Mouse (Mus musculus): ENCODE results near the gene Rarb. TPM values are rescaled to one million over a fixed set of nuclear protein-coding genes. Genes with fewer than 3 reads are reported as not detected.
"Not testable (repeated sequence)": the region's sequence is repeated elsewhere in the genome, so short reads cannot be mapped to it uniquely, and the experiment has no call there.

Gene Rarb
- polyA plus RNA-seq, 1 experiment from 2014 or later, result 19.1 TPM

GRCm38 (mm10) chr14:16758773-16759434, 60.1 kb downstream of the Rarb start:
- no peaks in the 10 kb centered on the region for H3K36me3 ChIP-seq
- no peaks in the 10 kb centered on the region for H3K27me3 ChIP-seq (ENCODE audit: low read depth, poor library complexity, severe bottlenecking)
- no peaks in the 10 kb centered on the region for H3K9me3 ChIP-seq (replicated peaks)
- H3K4me1 ChIP-seq, result no peaks in the 10 kb centered on the region
- WGBS, result 72% methylated on average over 6 of the region's 6 CpGs
- no peak overlapping the region for H3K4me3 ChIP-seq
- H3K27ac ChIP-seq, result no peak overlapping the region
- DNase-seq (ENCODE audit: low spot score), result no peak

GRCm38 (mm10) chr14:16755601-16756000, 63.4 kb downstream of the Rarb start:
- not testable (repeated sequence) for H3K36me3 ChIP-seq; H3K4me3 ChIP-seq; H3K9me3 ChIP-seq (replicated peaks); H3K27ac ChIP-seq; H3K27me3 ChIP-seq (ENCODE audit: low read depth, poor library complexity, severe bottlenecking); H3K4me1 ChIP-seq; DNase-seq (ENCODE audit: low spot score)
- WGBS, result 94% methylated on average over 1 of the region's 1 CpGs

GRCm38 (mm10) chr14:16752648-16753047, 66.3 kb downstream of the Rarb start:
- H3K4me3 ChIP-seq, result no peak overlapping the region
- no peaks in the 10 kb centered on the region for H3K27me3 ChIP-seq (ENCODE audit: low read depth, poor library complexity, severe bottlenecking)
- 85% methylated on average over 1 of the region's 1 CpGs for WGBS
- DNase-seq (ENCODE audit: low spot score), result no peak
- no peaks in the 10 kb centered on the region for H3K9me3 ChIP-seq (replicated peaks)
- no peak overlapping the region for H3K27ac ChIP-seq
- H3K36me3 ChIP-seq, result no peaks in the 10 kb centered on the region
- no peaks in the 10 kb centered on the region for H3K4me1 ChIP-seq

- Histone ChIP-seq H3K4me3 (no peak overlapping the region), H3K36me3 (no peaks in the 10 kb centered on the region), H3K27me3 (ENCODE audit: low read depth, poor library complexity, severe bottlenecking) (no peaks in the 10 kb centered on the region), H3K9me3 (replicated peaks) (no peaks in the 10 kb centered on the region), H3K27ac (no peak overlapping the region), H3K4me1 (no peaks in the 10 kb centered on the region)
- 83% methylated on average over 2 of the region's 2 CpGs for WGBS
- DNase-seq (ENCODE audit: low spot score), result no peak
These were observed 71.9 kb downstream of the Rarb start for GRCm38 (mm10) chr14:16746982-16747578.

- DNase-seq (ENCODE audit: low spot score), result no peak
- H3K36me3 ChIP-seq, result no peaks in the 10 kb centered on the region
These were observed 77.8 kb downstream of the Rarb start for GRCm38 (mm10) chr14:16740982-16741739.

GRCm38 (mm10) chr14:16738538-16738937, 80.4 kb downstream of the Rarb start:
- Histone ChIP-seq H3K4me3 (no peak overlapping the region), H3K27me3 (ENCODE audit: low read depth, poor library complexity, severe bottlenecking) (no peaks in the 10 kb centered on the region), H3K36me3 (no peaks in the 10 kb centered on the region), H3K9me3 (replicated peaks) (no peaks in the 10 kb centered on the region), H3K27ac (no peak overlapping the region), H3K4me1 (peaks cover 27% of the 10 kb centered on the region)
- no peak for DNase-seq (ENCODE audit: low spot score)
- 91% methylated on average over 1 of the region's 1 CpGs for WGBS

More at GRCm38 (mm10) chr14:16740982-16741739, 77.8 kb downstream of the Rarb start:
- Histone ChIP-seq H3K4me1 (peaks cover under 1% of the 10 kb centered on the region; the same call in 1 of the 2 replicates), H3K4me3 (no peak overlapping the region), H3K27me3 (ENCODE audit: low read depth, poor library complexity, severe bottlenecking) (no peaks in the 10 kb centered on the region), H3K27ac (no peak overlapping the region), H3K9me3 (replicated peaks) (no peaks in the 10 kb centered on the region)
- 80% methylated on average over 13 of the region's 13 CpGs for WGBS

GRCm38 (mm10) chr14:16737781-16738180, 81.2 kb downstream of the Rarb start:
- Histone ChIP-seq H3K4me1 (peaks cover 35% of the 10 kb centered on the region), H3K4me3 (no peak overlapping the region), H3K36me3 (no peaks in the 10 kb centered on the region), H3K27me3 (ENCODE audit: low read depth, poor library complexity, severe bottlenecking) (no peaks in the 10 kb centered on the region), H3K27ac (no peak overlapping the region), H3K9me3 (replicated peaks) (no peaks in the 10 kb centered on the region)
- no peak for DNase-seq (ENCODE audit: low spot score)
- WGBS, result 96% methylated on average over 1 of the region's 1 CpGs

- no peak overlapping the region for H3K4me3 ChIP-seq
- no peaks in the 10 kb centered on the region for H3K9me3 ChIP-seq (replicated peaks)
- H3K4me1 ChIP-seq, result peaks cover 35% of the 10 kb centered on the region
- WGBS, result 31% methylated on average over 4 of the region's 4 CpGs
- DNase-seq (ENCODE audit: low spot score), result no peak
- no peaks in the 10 kb centered on the region for H3K27me3 ChIP-seq (ENCODE audit: low read depth, poor library complexity, severe bottlenecking)
- H3K27ac ChIP-seq, result no peak overlapping the region
- no peaks in the 10 kb centered on the region for H3K36me3 ChIP-seq
These were observed 83.5 kb downstream of the Rarb start for GRCm38 (mm10) chr14:16735331-16736012.

- Histone ChIP-seq H3K9me3 (replicated peaks) (no peaks in the 10 kb centered on the region), H3K4me1 (peaks cover 35% of the 10 kb centered on the region), H3K36me3 (no peaks in the 10 kb centered on the region), H3K27me3 (ENCODE audit: low read depth, poor library complexity, severe bottlenecking) (no peaks in the 10 kb centered on the region), H3K4me3 (peak overlapping the region; percentile 13; the same call in 1 of the 2 replicates), H3K27ac (peak overlapping the region; percentile 77)
- peak; percentile 54 for DNase-seq (ENCODE audit: low spot score)
- 9% methylated on average over 9 of the region's 9 CpGs for WGBS
These were observed 85.2 kb downstream of the Rarb start for GRCm38 (mm10) chr14:16733595-16734298.

GRCm38 (mm10) chr14:16732054-16732453, 86.9 kb downstream of the Rarb start:
- 81% methylated on average over 2 of the region's 2 CpGs for WGBS
- no peaks in the 10 kb centered on the region for H3K27me3 ChIP-seq (ENCODE audit: low read depth, poor library complexity, severe bottlenecking)
- no peaks in the 10 kb centered on the region for H3K9me3 ChIP-seq (replicated peaks)
- H3K4me1 ChIP-seq, result peaks cover 35% of the 10 kb centered on the region
- H3K36me3 ChIP-seq, result no peaks in the 10 kb centered on the region
- H3K4me3 ChIP-seq, result no peak overlapping the region
- DNase-seq (ENCODE audit: low spot score), result no peak
- H3K27ac ChIP-seq, result no peak overlapping the region

- no peak for DNase-seq (ENCODE audit: low spot score)
- Histone ChIP-seq H3K27ac (no peak overlapping the region), H3K36me3 (no peaks in the 10 kb centered on the region), H3K4me3 (no peak overlapping the region), H3K9me3 (replicated peaks) (no peaks in the 10 kb centered on the region), H3K4me1 (peaks cover 6% of the 10 kb centered on the region), H3K27me3 (ENCODE audit: low read depth, poor library complexity, severe bottlenecking) (no peaks in the 10 kb centered on the region)
- WGBS, result 95% methylated on average over 2 of the region's 2 CpGs
These were observed 90.6 kb downstream of the Rarb start for GRCm38 (mm10) chr14:16728175-16728838.

- no peaks in the 10 kb centered on the region for H3K4me1 ChIP-seq
- H3K36me3 ChIP-seq, result no peaks in the 10 kb centered on the region
- no peaks in the 10 kb centered on the region for H3K27me3 ChIP-seq (ENCODE audit: low read depth, poor library complexity, severe bottlenecking)
- WGBS, result 92% methylated on average over 15 of the region's 15 CpGs
- no peak overlapping the region for H3K4me3 ChIP-seq
- DNase-seq (ENCODE audit: low spot score), result no peak
- no peaks in the 10 kb centered on the region for H3K9me3 ChIP-seq (replicated peaks)
- H3K27ac ChIP-seq, result no peak overlapping the region
These were observed 95.0 kb downstream of the Rarb start for GRCm38 (mm10) chr14:16723991-16724390.
